Mouse (Mus musculus): Measurements from ENCODE around the gene Nlgn2. TPM values are rescaled to one million over a fixed set of nuclear protein-coding genes. Genes with fewer than 3 reads are reported as not detected.

Gene Nlgn2
- polyA plus RNA-seq, 1 experiment from 2014 or later, result 16.6 TPM

DNA sequence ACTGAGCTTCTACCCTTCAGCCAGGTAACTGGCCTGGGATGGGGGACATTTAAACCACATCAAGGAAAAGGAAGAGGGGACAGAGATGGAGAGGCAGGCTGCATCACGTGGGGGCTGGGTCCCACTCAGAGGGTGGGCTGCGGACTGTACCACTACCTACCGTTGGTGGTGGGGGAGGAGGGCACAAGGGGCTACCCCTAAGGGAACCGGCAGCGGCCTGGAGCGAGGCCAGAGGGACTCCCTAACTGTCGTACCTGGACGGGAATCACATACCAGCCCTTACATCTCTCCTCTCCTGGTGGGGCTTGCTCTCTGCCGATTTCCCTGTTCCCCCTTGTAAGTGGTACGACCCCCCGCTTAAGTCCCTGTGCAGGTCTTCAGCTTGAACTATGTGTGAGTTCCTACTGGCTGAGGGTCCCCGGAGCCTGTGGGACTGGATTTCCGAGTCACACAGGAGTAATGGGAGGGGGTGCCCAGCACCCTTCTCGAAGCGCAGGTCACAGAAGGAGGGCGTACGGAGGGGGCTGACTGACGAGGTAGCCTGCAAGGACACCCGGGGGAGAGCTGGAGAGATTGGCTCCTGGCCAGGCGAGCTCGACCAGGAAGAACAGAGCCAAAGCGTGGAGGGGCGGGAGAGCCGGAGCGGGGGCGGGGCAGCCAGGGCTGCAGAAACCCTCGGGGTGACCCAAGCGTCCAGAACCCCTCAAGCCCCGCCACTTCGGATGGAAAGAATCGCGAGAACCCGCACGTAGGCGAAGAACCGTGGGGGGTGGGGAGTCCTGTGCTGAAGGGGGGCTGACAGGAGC is 37.0 kb downstream of the Nlgn2 start:
- Histone ChIP-seq H3K27ac (peak overlapping the region; percentile 91), H3K4me1 (peaks cover 69% of the 10 kb centered on the region), H3K4me2 (peak overlapping the region; percentile 97), H3K27me3 (peaks cover 51% of the 10 kb centered on the region), H3K9me3 (replicated peaks) (no peaks in the 10 kb centered on the region), H3K4me3 (peak overlapping the region; percentile 54), H3K36me3 (ENCODE audit: poor library complexity, severe bottlenecking) (no peaks in the 10 kb centered on the region), H3K9ac (peak overlapping the region; percentile 76)
- WGBS, result 1% methylated on average over 32 of the region's 36 CpGs
- ATAC-seq, result peak; percentile 80

DNA sequence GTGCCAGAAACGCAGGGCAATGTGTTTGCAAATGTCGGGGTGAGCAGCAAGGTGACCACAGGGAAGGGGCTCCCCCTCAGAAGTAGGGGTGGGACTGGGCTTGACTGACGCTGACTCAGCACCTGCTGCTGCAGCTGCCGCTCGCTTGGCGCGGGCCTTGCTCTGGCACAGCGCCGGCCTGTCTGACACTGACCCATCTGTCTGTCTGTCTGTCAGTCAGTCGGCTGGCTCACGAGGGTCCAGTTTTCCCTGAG is 37.5 kb downstream of the Nlgn2 start:
- 2% methylated on average over 11 of the region's 11 CpGs for WGBS

DNA sequence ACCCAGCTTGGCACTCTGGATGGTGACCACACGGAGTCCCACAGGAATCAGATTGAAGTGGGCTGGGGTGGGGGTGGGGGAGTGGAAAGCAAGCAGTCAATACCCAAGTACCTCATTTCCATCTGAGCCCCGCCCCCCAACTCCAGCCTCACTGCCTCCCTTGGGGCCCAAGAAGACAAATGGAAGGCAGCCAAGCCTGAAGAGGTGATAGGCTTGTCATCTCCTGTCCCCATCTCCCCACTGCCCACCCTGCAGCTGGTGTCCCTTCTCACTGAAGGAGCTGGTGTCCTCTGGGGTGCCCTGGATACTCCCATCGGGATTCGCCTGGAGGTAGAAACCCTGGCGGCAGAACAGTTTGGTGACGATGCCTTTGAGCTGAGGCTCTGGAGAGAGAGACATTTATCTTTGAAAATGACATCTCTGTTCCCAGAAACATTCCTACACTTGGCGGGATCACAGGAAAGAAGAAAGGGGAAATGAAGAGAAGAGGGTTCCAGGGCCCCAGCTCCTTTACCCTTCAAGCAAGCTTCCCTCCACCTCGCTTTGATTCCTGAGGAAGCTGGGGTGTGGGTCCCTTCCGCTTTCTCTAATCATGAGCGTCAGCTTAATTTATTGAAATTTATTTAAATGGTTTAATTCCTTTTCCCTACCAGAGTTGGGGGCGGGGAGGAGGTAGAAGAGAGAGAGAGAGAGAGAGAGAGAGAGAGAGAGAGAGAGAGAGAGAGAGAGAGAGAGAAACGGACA is 38.0 kb downstream of the Nlgn2 start:
- Histone ChIP-seq H3K36me3 (ENCODE audit: poor library complexity, severe bottlenecking) (no peaks in the 10 kb centered on the region), H3K4me1 (peaks cover 69% of the 10 kb centered on the region)

More for the DNA sequence above, 37.5 kb downstream of the Nlgn2 start:
- H3K4me3 ChIP-seq, result peak overlapping the region; percentile 54
- peak overlapping the region; percentile 91 for H3K27ac ChIP-seq
- H3K9me3 ChIP-seq (replicated peaks), result no peaks in the 10 kb centered on the region
- H3K27me3 ChIP-seq, result peaks cover 46% of the 10 kb centered on the region
- peaks cover 72% of the 10 kb centered on the region for H3K4me1 ChIP-seq
- ATAC-seq, result peak; percentile 44
- H3K9ac ChIP-seq, result peak overlapping the region; percentile 76
- H3K4me2 ChIP-seq, result peak overlapping the region; percentile 97
- no peaks in the 10 kb centered on the region for H3K36me3 ChIP-seq (ENCODE audit: poor library complexity, severe bottlenecking)

DNA sequence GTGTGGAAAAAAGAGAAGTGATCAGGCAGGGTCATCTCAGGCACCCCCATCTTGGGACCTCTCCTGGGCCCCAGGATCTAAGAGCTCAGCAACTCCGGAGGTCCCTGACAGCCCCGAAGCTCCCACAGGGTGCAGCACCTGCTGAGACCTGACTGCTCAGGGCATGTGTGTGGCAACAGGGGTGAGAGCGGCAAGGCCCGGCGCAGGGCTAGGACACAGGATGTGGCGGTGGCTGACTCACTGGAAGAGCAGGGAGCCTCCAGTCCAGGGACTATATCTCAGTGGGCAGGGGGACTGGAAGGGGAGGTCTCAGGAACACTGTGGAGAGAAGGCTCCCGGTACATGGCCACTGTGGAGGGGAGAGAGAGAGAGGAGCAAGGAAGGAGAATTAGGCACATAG is 39.7 kb downstream of the Nlgn2 start:
- Histone ChIP-seq H3K9ac (no peak overlapping the region), H3K4me1 (peaks cover 52% of the 10 kb centered on the region), H3K9me3 (replicated peaks) (no peaks in the 10 kb centered on the region), H3K27ac (no peak overlapping the region), H3K4me3 (no peak overlapping the region), H3K4me2 (peak overlapping the region; percentile 1; the same call in 1 of the 2 replicates), H3K27me3 (peaks cover 43% of the 10 kb centered on the region), H3K36me3 (ENCODE audit: poor library complexity, severe bottlenecking) (no peaks in the 10 kb centered on the region)
- ATAC-seq, result no peak
- WGBS, result 83% methylated on average over 7 of the region's 7 CpGs

More for the DNA sequence above, 38.0 kb downstream of the Nlgn2 start:
- Histone ChIP-seq H3K27me3 (peaks cover 41% of the 10 kb centered on the region), H3K9me3 (replicated peaks) (no peaks in the 10 kb centered on the region), H3K9ac (peak overlapping the region; percentile 76), H3K27ac (peak overlapping the region; percentile 91), H3K4me3 (peak overlapping the region; percentile 54), H3K4me2 (peak overlapping the region; percentile 97)
- WGBS, result 18% methylated on average over 12 of the region's 12 CpGs
- no peak for ATAC-seq

DNA sequence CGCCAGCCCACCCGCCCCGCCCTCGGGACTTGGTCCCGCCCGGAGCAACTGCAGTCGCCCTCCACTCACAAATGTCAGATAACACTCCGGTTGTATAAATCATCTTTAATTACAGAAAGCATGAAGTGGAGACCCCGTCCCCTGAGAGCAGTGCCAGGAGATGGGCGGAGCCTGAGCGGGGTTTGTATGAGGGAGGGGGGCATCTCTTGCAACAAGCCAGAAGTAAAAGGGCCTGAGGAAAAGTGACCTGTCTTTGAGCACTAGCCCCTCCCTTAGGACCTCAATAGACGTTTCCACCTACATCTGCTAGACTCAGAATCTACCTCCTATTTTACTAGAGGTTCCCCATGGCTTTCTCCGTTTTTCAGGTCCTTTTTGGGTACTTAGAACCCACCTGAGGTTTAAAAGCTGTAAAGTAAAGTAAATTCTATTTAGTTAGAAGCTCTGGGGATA is 41.6 kb downstream of the Nlgn2 start:
- 4% methylated on average over 13 of the region's 13 CpGs for WGBS
- H3K27me3 ChIP-seq, result peaks cover 35% of the 10 kb centered on the region
- no peak for ATAC-seq
- peaks cover 34% of the 10 kb centered on the region for H3K4me1 ChIP-seq
- H3K9me3 ChIP-seq (replicated peaks), result no peaks in the 10 kb centered on the region
- H3K27ac ChIP-seq, result no peak overlapping the region
- H3K36me3 ChIP-seq (ENCODE audit: poor library complexity, severe bottlenecking), result no peaks in the 10 kb centered on the region
- H3K4me2 ChIP-seq, result peak overlapping the region; percentile 73
- H3K4me3 ChIP-seq, result peak overlapping the region; percentile 42
- peak overlapping the region; percentile 53; the same call in 1 of the 2 replicates for H3K9ac ChIP-seq

DNA sequence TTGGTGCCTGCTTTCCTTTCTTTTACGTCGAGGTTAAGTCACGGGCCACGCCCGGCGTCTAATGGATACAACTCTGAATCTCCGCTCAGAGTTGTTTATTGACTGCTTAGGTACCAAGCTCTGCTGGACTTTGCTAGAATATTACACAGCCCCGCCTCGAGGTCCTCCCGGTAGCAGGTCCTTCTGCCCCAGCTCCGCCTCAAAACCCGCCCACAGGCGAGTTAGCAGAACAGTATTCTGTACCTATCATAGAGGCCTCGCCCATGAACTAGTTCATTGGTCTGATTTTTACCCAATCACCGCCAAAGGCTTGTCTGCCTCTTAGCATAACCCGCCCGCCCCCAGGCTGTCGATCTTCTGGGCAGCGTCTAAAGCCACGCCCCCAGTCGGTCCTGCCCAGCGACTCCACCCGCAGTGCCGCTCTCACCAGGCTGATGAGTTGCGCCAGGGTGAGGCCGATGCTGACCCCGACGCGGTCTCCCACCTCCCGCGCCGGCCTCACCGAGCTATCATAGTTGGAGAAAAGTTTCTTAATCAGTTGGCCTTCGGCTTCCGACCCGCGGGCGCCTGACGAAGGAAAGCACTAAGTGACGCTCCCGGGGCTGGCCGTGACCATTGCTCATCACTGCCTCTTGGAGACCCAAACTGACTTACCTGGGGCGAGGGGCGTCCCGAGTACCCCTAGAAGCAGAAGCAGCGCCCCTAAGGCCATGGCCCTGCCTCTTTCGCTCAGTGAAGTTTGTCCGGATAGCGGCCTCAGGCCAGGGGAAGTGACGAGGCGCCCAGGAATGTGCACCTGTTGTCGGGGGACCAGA is 42.2 kb downstream of the Nlgn2 start, which contains the start of gene Chrnb1:
TSS of gene Chrnb1 (minus strand) at position 776 of the 815 bp plus-strand sequence.
- no peak within 1 kb of the TSS for H3K27ac ChIP-seq
- H3K4me2 ChIP-seq, result peak within 1 kb of the TSS; percentile 73
- peak within 1 kb of the TSS; percentile 53 for H3K9ac ChIP-seq
- H3K36me3 ChIP-seq (ENCODE audit: poor library complexity, severe bottlenecking), result no peaks in the 10 kb centered on the region
- WGBS, result 2% methylated on average over 52 of the region's 52 CpGs
- peaks cover 31% of the 10 kb centered on the region for H3K4me1 ChIP-seq
- H3K27me3 ChIP-seq, result peaks cover 35% of the 10 kb centered on the region
- peak within 1 kb of the TSS; percentile 42 for H3K4me3 ChIP-seq
- H3K9me3 ChIP-seq (replicated peaks), result no peaks in the 10 kb centered on the region
- peak; percentile 96 for ATAC-seq

DNA sequence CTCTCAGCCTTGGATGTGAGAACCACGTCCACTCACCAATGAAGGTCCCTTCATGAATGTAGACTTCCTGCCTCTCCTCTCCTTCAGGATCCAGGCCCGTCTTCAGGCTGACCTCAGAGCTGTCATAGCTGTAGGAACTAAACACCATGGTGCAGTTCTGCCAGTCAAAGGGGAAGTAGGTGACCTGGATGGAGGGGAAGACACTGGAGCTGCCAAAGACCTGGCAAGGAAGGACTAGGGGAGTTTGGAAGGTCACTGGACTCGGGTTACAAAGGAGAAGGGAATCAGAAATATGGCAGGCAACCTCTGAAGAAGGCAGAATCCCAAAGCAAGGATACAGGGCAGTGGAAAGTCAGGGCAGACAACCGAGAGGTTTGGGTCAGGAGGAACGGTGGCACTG is 44.2 kb downstream of the Nlgn2 start:
- WGBS, result 61% methylated on average over 5 of the region's 5 CpGs
- Histone ChIP-seq H3K9me3 (replicated peaks) (no peaks in the 10 kb centered on the region), H3K36me3 (ENCODE audit: poor library complexity, severe bottlenecking) (no peaks in the 10 kb centered on the region), H3K9ac (no peak overlapping the region), H3K27me3 (peaks cover 35% of the 10 kb centered on the region), H3K4me3 (no peak overlapping the region), H3K4me2 (no peak overlapping the region), H3K4me1 (peaks cover 12% of the 10 kb centered on the region), H3K27ac (no peak overlapping the region)
- no peak for ATAC-seq

DNA sequence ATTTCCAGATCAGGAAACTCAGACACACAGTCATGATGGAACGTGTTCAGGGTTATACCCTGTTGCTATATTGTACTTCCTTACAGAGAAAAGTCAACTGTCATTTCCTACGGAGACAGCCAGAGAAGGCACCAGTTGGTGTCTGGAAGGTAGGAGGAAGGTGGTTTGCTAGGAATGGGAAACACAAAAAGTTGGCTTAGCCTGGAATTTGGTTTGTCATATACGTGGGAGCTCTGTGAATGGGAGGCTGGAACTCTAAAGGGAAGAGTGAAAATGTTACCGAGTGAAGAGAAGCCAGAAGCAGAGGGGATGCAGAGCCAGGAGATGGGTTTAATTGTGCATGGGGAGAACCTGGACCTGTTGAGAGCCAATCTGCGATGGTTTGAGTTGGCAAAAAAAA is 46.2 kb downstream of the Nlgn2 start:
- Histone ChIP-seq H3K27me3 (peaks cover 22% of the 10 kb centered on the region), H3K4me1 (peaks cover 11% of the 10 kb centered on the region), H3K36me3 (ENCODE audit: poor library complexity, severe bottlenecking) (no peaks in the 10 kb centered on the region)

DNA sequence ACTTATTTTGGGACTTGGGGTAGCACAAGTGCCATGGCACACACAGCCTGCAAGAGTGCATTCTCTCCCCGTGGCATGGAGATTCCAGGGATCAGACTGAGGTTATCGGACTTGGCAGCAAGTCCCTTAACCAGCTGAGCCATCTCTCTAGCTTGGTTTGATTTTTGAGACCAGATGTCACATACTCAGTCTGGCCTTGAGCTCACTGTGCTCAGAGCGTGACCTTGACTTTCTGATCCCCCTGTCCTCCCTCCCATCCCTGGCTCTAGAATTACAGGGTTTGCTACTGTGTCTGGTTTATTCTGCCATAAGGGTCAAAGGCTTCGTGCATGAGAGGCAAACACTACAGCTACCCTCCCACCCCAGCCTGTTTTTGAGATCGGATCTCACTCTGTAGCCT is 48.2 kb downstream of the Nlgn2 start:
- Histone ChIP-seq H3K9ac (no peak overlapping the region), H3K4me1 (no peaks in the 10 kb centered on the region), H3K27ac (no peak overlapping the region), H3K36me3 (ENCODE audit: poor library complexity, severe bottlenecking) (no peaks in the 10 kb centered on the region), H3K4me3 (no peak overlapping the region), H3K27me3 (peaks cover 18% of the 10 kb centered on the region), H3K4me2 (no peak overlapping the region), H3K9me3 (replicated peaks) (no peaks in the 10 kb centered on the region)
- no peak for ATAC-seq
- WGBS, result 79% methylated on average over 5 of the region's 5 CpGs

More for the DNA sequence above, 46.2 kb downstream of the Nlgn2 start:
- Histone ChIP-seq H3K9me3 (replicated peaks) (no peaks in the 10 kb centered on the region), H3K9ac (no peak overlapping the region), H3K4me2 (no peak overlapping the region), H3K27ac (no peak overlapping the region), H3K4me3 (no peak overlapping the region)
- ATAC-seq, result no peak
- WGBS, result 77% methylated on average over 5 of the region's 5 CpGs

DNA sequence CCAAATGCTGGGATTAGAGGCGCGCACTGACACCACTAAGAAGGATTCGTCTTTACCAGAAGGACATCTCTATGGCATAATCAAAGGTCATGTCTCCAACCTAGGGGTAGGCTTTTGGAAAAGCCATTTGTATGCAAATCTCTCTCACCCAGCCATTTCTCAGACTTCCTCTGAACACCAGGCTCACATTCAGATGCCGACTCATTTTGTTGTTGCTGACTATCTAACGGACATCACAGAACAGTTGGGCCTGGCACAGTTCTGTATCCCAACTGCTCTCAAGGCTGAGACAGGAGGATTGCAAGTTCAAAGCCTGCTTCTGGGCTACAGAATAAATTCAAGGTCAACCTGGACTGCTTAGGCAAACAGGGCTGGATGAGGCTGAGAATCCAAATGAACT is 50.3 kb downstream of the Nlgn2 start:
- Histone ChIP-seq H3K4me3 (no peak overlapping the region), H3K27ac (no peak overlapping the region), H3K27me3 (peaks cover 3% of the 10 kb centered on the region; the same call in 1 of the 2 replicates), H3K4me2 (no peak overlapping the region), H3K9ac (no peak overlapping the region), H3K4me1 (no peaks in the 10 kb centered on the region), H3K9me3 (replicated peaks) (no peaks in the 10 kb centered on the region), H3K36me3 (ENCODE audit: poor library complexity, severe bottlenecking) (no peaks in the 10 kb centered on the region)
- ATAC-seq, result no peak
- WGBS, result 87% methylated on average over 5 of the region's 5 CpGs

DNA sequence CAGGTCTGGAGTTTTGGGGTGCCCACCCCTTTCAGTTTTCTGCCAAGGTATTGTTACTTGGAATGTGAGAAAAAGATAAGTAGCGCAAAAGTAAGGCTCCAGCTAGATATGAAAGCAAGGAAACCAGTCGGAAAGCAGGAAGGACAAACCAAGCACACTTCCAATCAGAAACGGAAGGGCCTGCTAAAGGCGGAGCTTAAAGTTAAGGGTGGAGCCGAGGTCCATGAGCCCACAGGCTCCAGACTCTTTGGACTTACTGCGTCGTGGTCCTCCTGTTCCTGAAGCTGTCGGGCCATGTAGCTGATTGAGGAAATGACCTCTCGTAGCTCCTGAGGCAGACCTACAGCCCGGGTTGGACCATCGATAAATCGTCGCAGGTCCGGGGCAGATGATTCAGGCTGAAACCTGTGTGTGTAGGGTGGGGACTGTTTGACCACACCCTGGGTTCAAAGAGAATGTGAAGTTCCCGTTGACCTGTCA is 52.8 kb downstream of the Nlgn2 start:
- Histone ChIP-seq H3K36me3 (ENCODE audit: poor library complexity, severe bottlenecking) (no peaks in the 10 kb centered on the region), H3K4me3 (no peak overlapping the region), H3K4me1 (no peaks in the 10 kb centered on the region), H3K27ac (no peak overlapping the region), H3K9me3 (replicated peaks) (no peaks in the 10 kb centered on the region), H3K27me3 (0 out of 2 replicates have a peak, but pooled peaks cover 7% of the 10 kb centered on the region), H3K4me2 (no peak overlapping the region), H3K9ac (no peak overlapping the region)
- 57% methylated on average over 15 of the region's 15 CpGs for WGBS
- no peak for ATAC-seq

All from forebrain, embryonic 13.5 days (tissue).